Mouse (Mus musculus): ENCODE measurements around the gene Rhbdl1. TPM values are rescaled to one million over a fixed set of nuclear protein-coding genes. Genes with fewer than 3 reads are reported as not detected.
A peak's percentile ranks its signal among the peaks of the same experiment; 100 is the strongest.

Gene Rhbdl1
- total RNA-seq, 2 experiments from 2014 or later, result 40.6 to 42.4 TPM

DNA sequence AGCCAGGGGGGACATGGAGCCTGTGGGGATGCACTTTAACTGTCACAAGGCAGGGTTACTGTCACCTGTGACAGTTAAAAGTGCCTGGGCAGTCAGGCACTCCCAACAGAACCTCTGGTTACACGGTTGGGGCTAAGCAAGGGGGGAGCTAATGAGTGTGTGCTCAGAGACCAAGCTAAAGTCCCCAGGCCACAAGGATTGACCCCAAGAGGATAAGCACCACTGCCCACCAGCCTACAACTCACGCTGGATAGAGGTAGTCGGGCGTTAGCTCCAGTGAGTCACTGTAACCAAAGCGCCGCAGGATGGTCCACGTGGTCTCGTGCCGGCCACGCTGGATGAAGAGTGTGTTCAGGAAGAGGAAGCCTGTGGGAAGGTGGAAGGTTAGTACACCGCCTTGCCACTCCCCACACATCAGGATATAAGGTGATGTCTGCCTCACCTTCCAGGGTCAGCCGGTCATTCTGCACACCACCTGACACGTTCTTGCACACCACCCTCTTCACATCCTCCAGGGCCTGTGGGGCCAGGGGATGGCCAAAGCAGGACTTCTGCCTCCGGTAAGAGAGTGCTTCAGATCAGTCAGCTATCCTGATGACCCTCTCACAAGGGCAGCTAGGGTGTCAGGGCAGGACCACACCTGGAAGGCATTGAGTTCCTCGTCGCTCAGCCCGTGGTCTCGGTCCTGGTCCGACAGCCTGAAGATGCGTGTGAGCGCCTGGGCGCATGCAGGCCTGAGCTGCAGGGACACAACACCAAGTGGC lies 4.2 kb upstream of the Rhbdl1 start, which contains the start of gene Gm20683:
Gene Gm20683 (minus strand): TSS at position 647 of the 764 bp plus-strand sequence.
- DNase-seq (ENCODE audit: low spot score in 2 of 2), result no peak

DNA sequence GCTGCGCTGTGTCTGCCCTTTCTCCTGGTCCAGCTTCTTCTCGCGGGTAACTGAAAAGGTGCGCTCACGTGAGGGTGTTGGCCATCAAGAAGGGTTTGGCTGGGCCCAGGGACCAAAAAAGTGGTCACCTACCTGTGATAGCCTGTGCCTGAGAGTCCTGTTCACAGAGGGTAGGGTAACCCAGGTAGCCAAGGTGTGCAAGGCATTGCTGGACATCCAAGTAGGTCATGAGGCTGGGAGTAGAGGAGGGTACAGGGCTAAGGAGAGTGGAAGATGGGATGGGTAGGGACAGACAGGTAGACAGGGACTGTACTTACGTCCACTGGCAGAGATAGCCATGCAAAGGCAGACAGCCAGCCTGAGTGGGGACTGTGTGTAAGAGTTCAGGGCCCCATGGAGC lies 3.4 kb upstream of the Rhbdl1 start:
- DNase-seq (ENCODE audit: low spot score in 2 of 2), result no peak

GRCm38 (mm10) chr17:25839455-25840235 lies 2.5 kb upstream of the Rhbdl1 start:
- no peak for DNase-seq (ENCODE audit: low spot score in 2 of 2)

- DNase-seq (ENCODE audit: low spot score in 2 of 2), result no peak
Observed at GRCm38 (mm10) chr17:25838904-25839303, 1.8 kb upstream of the Rhbdl1 start.

DNA sequence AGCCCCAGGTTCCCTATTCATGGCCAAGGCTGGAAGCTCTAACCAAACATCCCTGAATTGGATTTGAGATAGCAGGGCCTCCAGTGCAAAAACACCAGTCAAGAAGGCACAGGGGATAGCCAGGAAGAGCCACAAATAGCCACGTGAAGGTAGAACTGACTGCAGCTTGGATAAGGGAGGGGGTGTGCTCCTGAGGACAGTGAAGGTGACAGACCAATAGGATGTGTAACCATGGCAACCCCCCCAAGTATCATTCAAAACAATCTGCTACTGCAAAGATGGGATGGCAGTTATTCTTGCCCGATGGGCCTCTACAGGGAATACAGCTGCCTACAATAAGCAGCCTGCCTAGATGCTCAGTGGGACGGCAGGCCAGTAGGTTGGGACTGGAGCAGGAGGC lies 438 bp upstream of the Rhbdl1 start:
- no peak for DNase-seq (ENCODE audit: low spot score in 2 of 2)

GRCm38 (mm10) chr17:25836397-25837075 lies 559 bp downstream of the Rhbdl1 start:
- DNase-seq (ENCODE audit: low spot score in 2 of 2), result no peak

GRCm38 (mm10) chr17:25835816-25836215 lies 1.3 kb downstream of the Rhbdl1 start:
- no peak for DNase-seq (ENCODE audit: low spot score in 2 of 2)

GRCm38 (mm10) chr17:25835301-25835700 lies 1.8 kb downstream of the Rhbdl1 start:
- no peak for DNase-seq (ENCODE audit: low spot score in 2 of 2)

DNA sequence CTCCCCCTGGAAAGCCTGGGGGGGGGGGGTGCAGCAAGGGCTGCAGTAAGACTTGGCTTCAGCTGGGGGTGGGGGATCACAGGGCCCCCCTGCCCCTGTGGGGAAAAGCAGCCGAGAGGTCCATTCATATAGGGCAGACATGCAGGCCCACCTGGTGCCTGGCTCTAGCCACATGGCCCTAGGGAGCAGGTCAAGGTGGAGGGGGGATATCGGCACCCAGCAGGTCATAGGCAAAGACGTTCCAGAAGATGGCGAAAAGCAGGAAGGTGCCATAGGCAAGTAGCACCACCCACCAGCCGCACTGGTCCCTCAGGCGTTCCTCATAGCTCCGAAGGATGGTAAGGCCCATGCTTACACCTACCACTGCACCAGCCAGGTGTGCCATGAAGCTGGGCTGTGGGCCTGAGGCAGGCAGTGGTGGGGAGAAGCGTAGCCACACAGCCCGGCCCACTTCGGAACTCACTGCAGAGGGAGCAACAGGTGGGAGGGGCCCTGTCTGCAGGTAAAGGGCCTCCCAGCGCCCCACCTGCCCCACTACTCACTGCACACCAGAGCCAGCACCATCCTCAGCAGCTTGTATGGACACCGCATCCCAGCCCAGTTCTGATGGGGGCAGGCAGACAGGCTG lies 2.4 kb downstream of the Rhbdl1 start:
- no peak for DNase-seq (ENCODE audit: low spot score in 2 of 2)

- no peak for DNase-seq (ENCODE audit: low spot score in 2 of 2)
Observed at GRCm38 (mm10) chr17:25833961-25834594, 3.0 kb downstream of the Rhbdl1 start.

GRCm38 (mm10) chr17:25833291-25833663 lies 3.8 kb downstream of the Rhbdl1 start, which contains the start of gene Stub1:
Stub1 (minus strand) TSS chr17:25833404.
- DNase-seq (ENCODE audit: low spot score in 2 of 2), result peak; percentile 62 to 81

- peak; percentile 97 to 98 for DNase-seq (ENCODE audit: low spot score in 2 of 2)
Observed at GRCm38 (mm10) chr17:25832436-25833290, 4.4 kb downstream of the Rhbdl1 start.

DNA sequence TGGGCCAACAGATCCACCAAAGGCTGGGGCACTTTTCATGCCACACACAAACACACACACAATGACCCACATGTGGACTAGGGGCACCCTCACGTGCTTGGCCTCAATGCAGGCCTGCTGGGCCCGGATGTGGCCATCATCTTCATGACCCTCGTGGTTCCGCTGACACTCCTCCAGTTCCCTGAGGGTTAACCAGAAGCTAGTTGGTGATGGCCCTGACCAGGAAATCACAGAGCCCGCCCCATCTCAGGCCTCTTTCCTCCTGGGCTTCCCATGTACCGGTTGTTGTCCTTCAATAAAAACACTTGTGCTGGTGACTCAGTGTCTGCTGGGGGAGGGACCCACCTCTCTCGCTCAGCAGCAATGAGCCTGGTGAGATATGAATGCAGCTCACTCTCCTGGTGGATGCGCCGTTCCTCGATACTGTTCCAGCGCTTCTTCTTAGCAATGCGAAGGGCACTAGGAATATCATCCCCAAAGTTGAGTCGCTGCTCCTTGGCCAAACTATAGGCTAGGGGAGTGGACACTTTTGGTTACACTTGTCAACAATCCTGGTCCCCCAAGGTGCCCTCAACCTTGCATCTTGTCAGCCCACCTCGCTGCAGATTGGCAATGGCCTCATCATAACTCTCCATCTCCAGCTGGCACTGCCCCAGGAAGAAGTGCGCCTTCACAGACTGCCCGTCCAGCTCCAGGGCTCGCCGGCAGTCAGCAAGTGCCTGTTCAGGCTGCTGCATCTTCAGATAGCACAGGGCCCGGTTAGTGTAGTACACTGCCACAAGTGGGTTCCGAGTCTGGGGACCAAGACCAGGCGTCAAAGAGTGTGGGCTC lies 5.4 kb downstream of the Rhbdl1 start:
- DNase-seq (ENCODE audit: low spot score in 2 of 2), result no peak

DNA sequence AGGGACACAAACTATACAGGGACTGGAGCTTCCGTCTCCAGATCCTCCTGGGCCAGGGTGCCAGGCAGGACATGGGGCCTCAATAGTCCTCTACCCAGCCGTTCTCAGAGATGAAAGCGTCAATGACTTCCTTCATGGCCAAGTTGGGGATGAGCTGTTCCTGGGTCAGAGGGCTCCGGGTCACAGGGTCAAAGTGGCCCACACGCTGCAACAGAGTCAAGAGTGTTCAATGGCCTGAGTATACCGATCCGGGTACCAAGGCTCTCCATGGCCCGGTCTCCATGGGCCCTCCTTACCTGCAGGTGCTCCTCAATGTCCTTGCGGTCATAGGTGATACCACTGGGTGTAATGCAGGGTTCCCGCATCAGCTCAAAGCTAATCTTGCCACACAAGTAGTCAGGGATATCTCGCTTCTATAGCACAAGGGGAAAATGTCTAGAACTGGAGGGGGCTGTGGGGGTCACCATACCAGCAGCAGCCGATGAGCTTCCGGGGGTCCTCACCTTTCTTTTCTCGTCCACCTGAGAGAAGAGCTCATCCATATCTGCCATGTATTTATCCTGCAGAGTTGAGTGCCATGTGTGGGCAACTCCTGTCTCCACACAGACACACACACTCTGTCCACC lies 6.2 kb downstream of the Rhbdl1 start:
- no peak for DNase-seq (ENCODE audit: low spot score in 2 of 2)

DNA sequence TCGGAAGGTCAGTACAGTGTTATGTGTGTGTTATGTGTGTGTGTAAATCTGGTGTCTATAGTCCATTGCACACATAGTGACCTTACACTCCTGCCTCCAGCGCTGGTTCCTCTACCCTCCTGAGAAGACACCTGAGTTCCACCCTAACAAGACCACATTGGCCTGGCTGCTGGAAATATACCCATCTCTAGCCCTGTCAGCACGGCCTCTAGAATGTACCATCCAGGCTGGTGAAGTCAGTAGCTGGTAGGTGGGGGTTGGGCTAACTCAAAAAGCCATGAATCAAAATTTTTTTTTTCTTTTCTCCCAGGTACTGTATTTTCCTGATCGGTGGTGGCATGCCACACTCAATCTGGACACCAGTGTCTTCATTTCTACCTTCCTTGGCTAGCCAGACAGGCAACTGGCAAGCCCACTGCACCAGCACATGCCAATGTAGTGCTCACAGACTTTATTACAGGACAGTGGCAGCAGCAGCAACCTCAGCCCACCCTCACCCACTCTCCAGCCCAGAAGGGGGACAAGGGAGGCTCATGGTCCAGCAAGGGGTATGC lies 6.8 kb downstream of the Rhbdl1 start:
- DNase-seq (ENCODE audit: low spot score in 2 of 2), result no peak

DNA sequence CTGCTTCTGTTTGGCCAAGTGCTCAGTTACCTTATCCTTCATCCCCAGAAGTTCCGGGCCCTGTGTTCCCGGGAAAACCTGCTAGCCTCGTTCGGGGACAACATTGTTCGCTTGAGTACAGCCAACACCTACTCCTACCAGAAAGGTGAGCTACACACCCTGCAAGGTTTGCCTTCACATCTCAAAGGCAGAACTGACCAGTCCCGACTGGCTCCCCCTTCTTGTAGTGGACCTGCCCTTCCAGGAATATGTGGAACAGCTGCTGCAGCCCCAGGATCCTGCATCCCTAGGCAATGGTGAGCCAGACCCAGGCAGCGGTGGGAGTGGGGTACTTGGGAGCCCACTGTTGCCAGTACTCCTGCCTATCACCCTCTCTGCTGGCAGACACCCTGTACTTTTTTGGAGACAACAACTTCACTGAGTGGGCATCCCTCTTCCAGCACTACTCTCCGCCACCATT lies 7.5 kb downstream of the Rhbdl1 start:
- DNase-seq (ENCODE audit: low spot score in 2 of 2), result no peak

- peak; percentile 80 to 88 for DNase-seq (ENCODE audit: low spot score in 2 of 2)
Observed at GRCm38 (mm10) chr17:25828712-25829557, 8.2 kb downstream of the Rhbdl1 start, which contains the start of gene Jmjd8. Jmjd8 (plus strand) TSS chr17:25828867.

All from left cerebral cortex, adult 18-20 months (tissue).